Mouse (Mus musculus): Measurements from ENCODE around the gene Etfa. TPM values are rescaled to one million over a fixed set of nuclear protein-coding genes. Genes with fewer than 3 reads are reported as not detected.

The Etfa gene
- polyA plus RNA-seq, 1 experiment from 2014 or later = 466 TPM

DNA sequence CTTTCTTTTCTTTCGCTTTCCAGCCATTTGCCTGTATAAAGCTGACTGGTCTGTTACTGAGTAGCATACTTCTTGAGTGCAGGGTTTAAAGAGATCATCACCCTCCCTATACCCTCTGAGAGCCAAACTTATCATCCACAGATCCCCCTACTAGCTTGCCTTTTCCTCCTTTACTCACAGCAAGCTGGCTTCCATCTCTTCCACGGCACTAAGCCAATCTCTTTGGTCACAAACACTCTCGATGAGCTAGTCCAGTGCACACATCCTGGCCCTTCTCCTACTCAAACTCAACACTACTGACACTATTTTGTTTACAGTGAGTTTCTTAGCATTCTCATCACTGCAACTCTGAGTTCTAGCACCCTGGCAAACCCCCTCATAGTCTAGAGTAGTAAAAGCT is 4.1 kb downstream of the Etfa start:
- DNase-seq (no peak), ATAC-seq (no peak)
- Histone ChIP-seq H3K36me3 (replicated peaks; ENCODE audit: insufficient read depth, low read length) (no peaks in the 10 kb centered on the region), H3K27me3 (ENCODE audit: insufficient read depth, low read length) (no peaks in the 10 kb centered on the region), H3K9ac (replicated peaks) (no peak overlapping the region), H3K4me1 (ENCODE audit: insufficient read depth) (peaks cover 27% of the 10 kb centered on the region), H3K4me2 (ENCODE audit: low read depth, low read length) (peak overlapping the region; percentile 37; the same call in 1 of the 2 replicates), H3K9me3 (ENCODE audit: low read length) (no peaks in the 10 kb centered on the region), H3K27ac (ENCODE audit: low read depth) (peak overlapping the region; percentile 52; the same call in 1 of the 2 replicates), H3K4me3 (ENCODE audit: low read depth, low read length) (no peak overlapping the region)
- WGBS (ENCODE audit: insufficient replicate concordance) = 74% methylated on average over 3 of the region's 3 CpGs
- TF ChIP-seq CTCF (IDR thresholded peaks at IDR 0.05; ENCODE audit: low read depth) (no peak), EP300 (IDR thresholded peaks at IDR 0.05; ENCODE audit: low read depth) (no peak)

- H3K9me3 ChIP-seq (ENCODE audit: low read length) = no peaks in the 10 kb centered on the region
- ATAC-seq = no peak
- H3K4me1 ChIP-seq (ENCODE audit: insufficient read depth) = no peaks in the 10 kb centered on the region
- 61% methylated on average over 2 of the region's 2 CpGs for WGBS (ENCODE audit: insufficient replicate concordance)
- no peak overlapping the region for H3K4me2 ChIP-seq (ENCODE audit: low read depth, low read length)
- H3K27ac ChIP-seq (ENCODE audit: low read depth) = no peak overlapping the region
- H3K9ac ChIP-seq (replicated peaks) = no peak overlapping the region
- no peak overlapping the region for H3K4me3 ChIP-seq (ENCODE audit: low read depth, low read length)
- H3K36me3 ChIP-seq (replicated peaks; ENCODE audit: insufficient read depth, low read length) = peaks cover 26% of the 10 kb centered on the region
- no peaks in the 10 kb centered on the region for H3K27me3 ChIP-seq (ENCODE audit: insufficient read depth, low read length)
- TF ChIP-seq EP300 (IDR thresholded peaks at IDR 0.05; ENCODE audit: low read depth) (no peak), CTCF (IDR thresholded peaks at IDR 0.05; ENCODE audit: low read depth) (no peak)
- no peak for DNase-seq
Observed at GRCm38 (mm10) chr9:55482116-55482515, 29.9 kb downstream of the Etfa start.

DNA sequence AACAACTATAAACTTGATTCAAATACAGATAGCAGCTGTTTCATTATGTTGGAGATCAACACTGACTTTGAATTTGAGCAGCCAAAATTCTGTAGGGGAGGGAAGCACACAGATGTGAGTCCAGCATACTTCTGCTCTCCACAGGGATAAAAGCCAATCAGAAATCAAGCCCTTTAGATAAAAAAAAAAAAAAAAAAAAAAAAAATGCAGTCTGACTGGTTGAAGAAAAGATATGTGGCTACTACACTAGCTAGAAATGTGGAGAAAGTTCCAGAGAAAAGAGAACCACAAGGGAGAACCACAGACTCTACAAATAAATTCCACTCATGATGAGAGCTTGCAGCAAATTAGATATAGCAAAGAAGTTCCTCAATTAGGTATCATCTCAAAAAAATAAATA is 33.3 kb downstream of the Etfa start:
- Histone ChIP-seq H3K36me3 (replicated peaks; ENCODE audit: insufficient read depth, low read length) (peaks cover 18% of the 10 kb centered on the region), H3K27me3 (ENCODE audit: insufficient read depth, low read length) (no peaks in the 10 kb centered on the region), H3K9ac (replicated peaks) (no peak overlapping the region), H3K27ac (ENCODE audit: low read depth) (no peak overlapping the region), H3K4me3 (ENCODE audit: low read depth, low read length) (no peak overlapping the region), H3K4me2 (ENCODE audit: low read depth, low read length) (no peak overlapping the region), H3K9me3 (ENCODE audit: low read length) (no peaks in the 10 kb centered on the region), H3K4me1 (ENCODE audit: insufficient read depth) (no peaks in the 10 kb centered on the region)
- no peak for DNase-seq
- ATAC-seq = no peak
- no peak for TF ChIP-seq CTCF (IDR thresholded peaks at IDR 0.05; ENCODE audit: low read depth)
- TF ChIP-seq EP300 (IDR thresholded peaks at IDR 0.05; ENCODE audit: low read depth) = no peak

- Histone ChIP-seq H3K4me3 (ENCODE audit: low read depth, low read length) (no peak overlapping the region), H3K4me1 (ENCODE audit: insufficient read depth) (no peaks in the 10 kb centered on the region), H3K27me3 (ENCODE audit: insufficient read depth, low read length) (no peaks in the 10 kb centered on the region), H3K36me3 (replicated peaks; ENCODE audit: insufficient read depth, low read length) (peaks cover 17% of the 10 kb centered on the region), H3K4me2 (ENCODE audit: low read depth, low read length) (no peak overlapping the region), H3K27ac (ENCODE audit: low read depth) (no peak overlapping the region), H3K9ac (replicated peaks) (no peak overlapping the region), H3K9me3 (ENCODE audit: low read length) (no peaks in the 10 kb centered on the region)
- TF ChIP-seq EP300 (IDR thresholded peaks at IDR 0.05; ENCODE audit: low read depth) = no peak
- TF ChIP-seq CTCF (IDR thresholded peaks at IDR 0.05; ENCODE audit: low read depth) = no peak
- ATAC-seq (no peak), DNase-seq (no peak)
- 38% methylated on average over 1 of the region's 1 CpGs for whole genome bisulfite sequencing (ENCODE audit: insufficient replicate concordance)
Observed at GRCm38 (mm10) chr9:55476084-55476483, 36.0 kb downstream of the Etfa start.

GRCm38 (mm10) chr9:55468397-55468796 is 43.6 kb downstream of the Etfa start:
- Histone ChIP-seq H3K27me3 (ENCODE audit: insufficient read depth, low read length) (no peaks in the 10 kb centered on the region), H3K36me3 (replicated peaks; ENCODE audit: insufficient read depth, low read length) (peaks cover 5% of the 10 kb centered on the region; the same call in 1 of the 2 replicates), H3K4me1 (ENCODE audit: insufficient read depth) (no peaks in the 10 kb centered on the region), H3K27ac (ENCODE audit: low read depth) (no peak overlapping the region), H3K9ac (replicated peaks) (no peak overlapping the region), H3K4me2 (ENCODE audit: low read depth, low read length) (no peak overlapping the region), H3K4me3 (ENCODE audit: low read depth, low read length) (no peak overlapping the region), H3K9me3 (ENCODE audit: low read length) (no peaks in the 10 kb centered on the region)
- DNase-seq = no peak
- TF ChIP-seq CTCF (IDR thresholded peaks at IDR 0.05; ENCODE audit: low read depth) (peak; percentile 53), EP300 (IDR thresholded peaks at IDR 0.05; ENCODE audit: low read depth) (no peak)
- WGBS (ENCODE audit: insufficient replicate concordance) = 70% methylated on average over 1 of the region's 1 CpGs
- ATAC-seq = no peak

DNA sequence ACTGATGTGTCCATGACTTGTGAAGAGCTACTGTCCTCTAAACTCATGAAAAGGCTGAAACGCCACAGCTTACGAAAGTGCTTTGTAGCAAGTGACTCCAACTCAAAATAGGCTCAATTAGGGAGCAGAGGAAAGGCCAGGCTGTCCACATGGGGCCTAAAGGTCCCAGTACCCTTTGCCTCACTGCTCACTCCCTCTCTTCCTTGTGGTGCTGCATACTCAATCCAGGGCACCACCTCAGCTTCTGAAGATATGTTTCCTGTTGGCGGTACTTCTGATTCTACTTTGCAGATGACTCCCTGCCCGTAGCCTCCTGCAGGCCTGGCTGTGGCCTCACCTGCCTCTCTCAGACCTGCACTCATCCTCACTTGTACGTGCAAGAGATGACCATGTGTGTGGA is 58.7 kb downstream of the Etfa start:
- no peak for DNase-seq
- H3K4me2 ChIP-seq (ENCODE audit: low read depth, low read length) = no peak overlapping the region
- TF ChIP-seq EP300 (IDR thresholded peaks at IDR 0.05; ENCODE audit: low read depth) (no peak), CTCF (IDR thresholded peaks at IDR 0.05; ENCODE audit: low read depth) (no peak)
- no peak overlapping the region for H3K27ac ChIP-seq (ENCODE audit: low read depth)
- no peak overlapping the region for H3K4me3 ChIP-seq (ENCODE audit: low read depth, low read length)
- H3K36me3 ChIP-seq (replicated peaks; ENCODE audit: insufficient read depth, low read length) = peaks cover 13% of the 10 kb centered on the region
- H3K9ac ChIP-seq (replicated peaks) = no peak overlapping the region
- no peak for ATAC-seq
- no peaks in the 10 kb centered on the region for H3K4me1 ChIP-seq (ENCODE audit: insufficient read depth)
- WGBS (ENCODE audit: insufficient replicate concordance) = 87% methylated on average over 5 of the region's 5 CpGs
- no peaks in the 10 kb centered on the region for H3K27me3 ChIP-seq (ENCODE audit: insufficient read depth, low read length)
- H3K9me3 ChIP-seq (ENCODE audit: low read length) = no peaks in the 10 kb centered on the region

- Histone ChIP-seq H3K9me3 (ENCODE audit: low read length) (no peaks in the 10 kb centered on the region), H3K9ac (replicated peaks) (no peak overlapping the region), H3K36me3 (replicated peaks; ENCODE audit: insufficient read depth, low read length) (peaks cover 13% of the 10 kb centered on the region), H3K4me1 (ENCODE audit: insufficient read depth) (no peaks in the 10 kb centered on the region), H3K4me3 (ENCODE audit: low read depth, low read length) (no peak overlapping the region), H3K27ac (ENCODE audit: low read depth) (no peak overlapping the region), H3K4me2 (ENCODE audit: low read depth, low read length) (no peak overlapping the region), H3K27me3 (ENCODE audit: insufficient read depth, low read length) (no peaks in the 10 kb centered on the region)
- ATAC-seq = no peak
- DNase-seq = no peak
- no peak for TF ChIP-seq EP300 (IDR thresholded peaks at IDR 0.05; ENCODE audit: low read depth)
- no peak for TF ChIP-seq CTCF (IDR thresholded peaks at IDR 0.05; ENCODE audit: low read depth)
- 86% methylated on average over 1 of the region's 1 CpGs for WGBS (ENCODE audit: insufficient replicate concordance)
Observed at GRCm38 (mm10) chr9:55452906-55453305, 59.1 kb downstream of the Etfa start.
